Mouse (Mus musculus) common myeloid progenitor, adult 5-6 weeks (primary cell): Measurements from ENCODE around the gene Rhd. TPM values are rescaled to one million over a fixed set of nuclear protein-coding genes. Genes with fewer than 3 reads are reported as not detected.

ENCODE experiments used
- ATAC-seq: replicated peaks from 2 replicates; pipeline ENCODE4 v1.8.0; 2016; ENCODE audit warnings: low read depth, mild to moderate bottlenecking, moderate TSS enrichment, inconsistent platforms; ENCODE audit not compliant: poor library complexity, severe bottlenecking
- total RNA-seq: library from RNA; stranded (forward); fragments of 200-1000, 187-1606 nt; gene quantifications from 2 replicates; pipeline ENCODE4 v1.2.3, GENCODE M21; 2017

Gene Rhd
- total RNA-seq, 1 experiment from 2014 or later = 52.9 TPM

GRCm38 (mm10) chr4:134925206-134925605 is 60.9 kb downstream of the Rhd start:
- ATAC-seq = no peak

DNA sequence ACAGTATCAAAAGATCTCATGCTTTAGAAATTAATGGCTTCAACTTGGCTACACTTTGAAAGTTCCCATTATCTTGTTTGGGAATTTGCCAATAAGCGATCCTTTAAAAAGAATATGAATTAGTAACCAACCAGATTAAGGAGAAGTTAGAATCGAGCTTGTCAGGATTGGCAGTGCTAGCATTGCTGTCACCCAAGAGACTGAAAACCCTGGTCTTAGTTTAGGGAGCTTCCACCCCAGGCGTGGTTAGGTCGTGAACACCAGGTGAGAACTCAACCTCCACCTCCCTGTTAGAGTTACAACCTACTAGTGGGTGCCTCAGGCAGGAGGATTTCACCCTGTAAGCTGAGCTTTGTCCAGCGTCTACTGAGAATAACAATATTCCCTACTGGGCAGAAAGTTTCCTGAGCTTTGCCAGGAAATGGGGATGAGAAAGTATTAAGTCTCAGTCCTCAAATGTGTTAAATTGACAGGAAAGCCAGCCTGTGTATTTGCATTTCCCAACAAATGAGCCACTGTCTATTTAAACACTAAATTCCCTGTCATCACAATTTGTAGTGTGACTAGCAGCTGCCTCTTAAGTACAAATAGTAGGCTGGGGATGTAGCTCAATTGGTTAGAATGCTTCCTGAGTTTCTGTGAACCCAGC is 63.6 kb downstream of the Rhd start:
- no peak for ATAC-seq

DNA sequence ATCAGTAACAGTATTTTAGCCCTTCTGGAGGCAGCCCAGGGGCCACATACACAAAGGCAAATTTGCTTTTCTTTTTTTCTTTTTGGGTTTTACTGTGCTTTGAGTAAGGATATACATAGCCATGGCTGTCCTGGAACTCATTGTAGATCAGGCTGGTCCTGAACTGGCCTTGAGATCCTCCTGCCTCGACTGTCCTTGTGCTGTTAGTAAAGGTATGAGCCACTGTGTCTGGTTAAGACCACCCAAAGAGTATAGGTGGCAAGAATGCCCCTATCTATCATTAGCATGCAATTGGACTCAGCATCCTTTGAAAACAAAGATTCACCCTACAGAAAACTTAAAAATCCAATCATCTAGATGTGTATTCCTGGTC is 64.1 kb downstream of the Rhd start:
- ATAC-seq = no peak

DNA sequence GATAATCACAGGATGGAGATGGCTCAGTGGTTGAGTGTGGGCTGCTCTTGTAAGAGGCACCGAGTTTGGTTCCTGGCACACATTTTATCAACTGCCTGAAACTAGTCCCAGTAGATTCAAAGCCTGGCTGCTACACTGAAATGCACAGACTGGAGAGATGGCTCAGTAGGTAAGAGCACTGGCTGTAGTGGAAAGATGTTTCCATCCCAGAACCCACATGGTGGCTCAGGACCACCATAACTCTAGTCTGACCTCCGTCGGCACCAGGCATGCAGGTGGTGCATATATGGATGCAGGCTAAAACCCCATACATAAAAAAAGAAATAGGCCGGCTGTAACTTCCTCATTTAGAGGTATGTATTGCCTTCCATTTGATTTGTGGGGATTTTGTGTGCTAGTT is 65.2 kb downstream of the Rhd start:
- ATAC-seq = 0 out of 2 replicates have a peak, but pooled peaks have one; percentile 10

DNA sequence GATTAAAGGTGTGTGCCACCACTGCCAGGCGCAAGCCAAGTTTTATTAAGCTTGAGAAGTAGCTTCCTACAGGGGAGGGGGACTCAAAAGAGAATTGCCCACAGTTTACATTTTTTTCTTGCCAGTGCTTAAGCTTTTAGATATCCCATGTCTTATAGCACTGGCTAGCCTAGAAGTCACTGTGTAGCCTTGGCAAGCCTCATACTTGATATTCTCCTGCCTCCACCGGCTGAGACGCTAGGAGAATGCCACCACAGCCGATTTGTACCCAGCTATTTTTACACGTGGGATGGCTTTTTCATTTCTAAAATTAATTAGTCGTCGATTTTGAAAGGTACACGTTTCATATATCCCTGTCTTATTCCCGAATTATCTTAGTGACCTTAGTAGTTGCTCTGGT is 65.9 kb downstream of the Rhd start:
- ATAC-seq = no peak

DNA sequence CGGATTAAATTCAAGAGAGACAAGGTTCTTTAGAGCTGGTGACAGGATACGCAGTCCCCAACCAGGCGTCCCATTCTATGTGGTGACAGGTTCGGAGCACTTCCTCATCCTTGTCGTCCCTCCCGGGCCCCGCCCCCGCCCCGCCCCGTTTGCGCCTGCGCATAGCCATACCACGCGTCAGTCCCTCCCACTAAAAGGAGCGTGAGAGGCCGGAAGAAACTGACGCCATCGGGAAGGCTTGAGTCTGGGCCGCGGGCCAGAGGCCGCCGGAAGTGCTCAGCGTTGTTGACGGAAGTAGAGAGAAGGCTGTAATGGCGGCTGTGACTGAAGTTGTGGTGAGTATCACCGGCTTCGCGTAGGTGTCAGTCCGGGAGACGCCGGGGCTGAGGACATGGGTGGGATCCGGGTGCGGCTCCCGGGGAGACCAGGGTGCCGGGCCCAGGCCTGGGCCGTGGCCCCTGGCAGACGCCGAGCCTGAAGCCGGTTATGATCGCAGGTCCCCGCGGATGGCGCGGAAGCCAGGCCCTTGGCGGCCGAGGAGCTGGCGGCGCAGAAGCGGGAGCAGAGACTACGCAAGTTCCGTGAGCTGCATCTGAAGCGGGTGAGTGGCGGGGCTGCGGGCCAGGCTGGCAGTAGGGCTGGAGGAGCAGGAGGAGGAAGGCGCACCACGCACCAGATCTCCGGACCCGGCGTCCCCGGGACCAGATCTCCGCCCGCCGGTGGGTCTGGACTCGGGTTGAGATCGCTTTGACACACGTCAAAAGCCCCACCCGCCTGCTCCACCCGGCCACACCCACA is 66.5 kb downstream of the Rhd start, which contains the start of gene Syf2:
Syf2 (plus strand) TSS at position 215 of the 798 bp plus-strand sequence.
- ATAC-seq = peak; percentile 80

DNA sequence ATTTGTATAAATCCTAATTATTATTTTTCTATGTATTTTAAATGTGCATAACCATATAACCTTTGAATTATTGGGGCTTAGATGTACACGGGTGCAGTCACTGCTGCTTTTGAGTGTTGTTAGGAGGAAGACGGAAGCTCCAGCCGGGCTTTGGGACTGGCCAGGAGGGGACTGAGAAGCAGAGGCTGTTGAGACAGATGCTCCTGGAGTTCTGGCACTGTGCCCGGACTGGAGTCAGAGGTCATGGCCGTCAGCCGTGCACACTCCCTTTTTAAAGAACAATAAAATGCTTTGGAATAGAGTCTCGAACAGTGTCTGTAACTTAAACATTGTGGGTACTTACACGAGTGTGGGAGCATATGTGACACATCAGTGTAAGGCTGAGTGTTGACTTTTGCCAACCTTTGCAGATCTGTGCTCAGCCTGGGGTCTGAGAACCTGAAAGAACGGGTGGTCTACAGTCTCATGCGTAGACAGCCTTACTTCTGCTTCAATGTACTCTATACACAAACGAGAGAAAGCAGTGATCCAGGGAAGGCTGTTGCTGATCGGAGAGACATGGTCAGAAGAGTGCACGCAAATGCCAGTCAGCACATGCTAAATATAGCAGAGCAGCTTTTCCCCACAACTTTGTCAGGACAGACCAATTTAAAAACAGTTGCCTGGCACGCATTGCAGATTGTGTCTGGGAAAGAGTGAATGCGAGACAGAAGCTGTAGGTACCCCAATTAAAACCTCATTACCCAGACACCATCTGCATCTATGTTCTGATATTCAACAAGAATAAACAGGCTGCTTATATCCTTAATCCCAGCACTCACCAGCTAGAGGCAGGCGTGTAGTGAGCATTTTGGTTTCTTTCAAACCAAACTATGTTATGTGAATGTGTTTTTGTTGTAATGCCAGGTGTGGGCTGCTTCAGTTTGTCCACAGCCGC is 73.2 kb downstream of the Rhd start:
- no peak for ATAC-seq

- no peak for ATAC-seq
Observed at GRCm38 (mm10) chr4:134939900-134940299, 75.6 kb downstream of the Rhd start.

DNA sequence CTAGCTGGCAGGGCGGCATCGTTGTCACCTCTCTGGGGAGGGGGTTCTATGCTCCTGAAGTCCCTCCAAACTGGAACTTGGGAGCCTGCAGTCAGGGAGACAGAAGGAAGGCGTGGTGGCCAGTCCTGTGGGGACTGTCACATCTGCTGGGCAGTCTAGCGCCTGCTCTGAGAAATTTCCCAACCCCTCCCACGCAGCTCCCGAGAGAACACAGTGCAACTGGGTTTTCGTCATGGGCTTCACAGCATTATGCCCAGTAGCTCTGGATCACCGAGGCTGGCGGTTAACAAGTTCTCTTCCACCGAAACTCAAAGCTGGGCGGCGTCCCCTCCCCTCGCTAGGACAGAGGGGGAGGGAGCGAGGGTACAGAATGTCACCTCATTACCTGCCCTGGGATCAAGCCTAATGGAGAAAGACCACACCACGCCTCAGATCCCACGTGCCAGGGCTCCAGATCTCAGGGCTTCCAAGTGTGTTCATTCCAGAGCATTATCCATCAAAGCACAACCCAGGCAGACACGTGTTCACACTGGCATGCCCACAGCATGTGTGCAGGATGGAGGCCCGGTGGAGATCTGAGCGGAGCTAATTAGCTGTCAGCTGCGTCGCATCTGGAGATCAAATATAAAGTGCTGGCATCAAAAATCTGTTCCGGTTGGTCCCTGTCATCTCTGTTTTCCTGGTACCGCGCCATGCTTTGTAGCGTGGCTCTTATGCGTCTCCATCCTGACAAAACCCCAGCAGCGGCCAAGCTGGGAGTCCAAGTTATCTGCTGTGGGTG is 79.6 kb downstream of the Rhd start:
- ATAC-seq = no peak

Other genes starting within 250 kb of the Rhd start
- 1.2 and 1.6 TPM in 2 replicates for gene Man1c1, start 160.2 kb upstream of the Rhd start, total RNA-seq
- gene Ldlrap1, start 96.5 kb upstream of the Rhd start, total RNA-seq = 8.7 and 9.6 TPM in 2 replicates
- gene Maco1, start 11.2 kb upstream of the Rhd start, total RNA-seq = 55.1 and 63.9 TPM in 2 replicates
- gene Tmem50a, start 50.5 kb downstream of the Rhd start, total RNA-seq = 168 and 202 TPM in 2 replicates
- gene Rsrp1, start 59.1 kb downstream of the Rhd start, total RNA-seq = 172 and 177 TPM in 2 replicates
- 230 and 275 TPM in 2 replicates for gene Syf2, start 66.4 kb downstream of the Rhd start, total RNA-seq